Mouse (Mus musculus) ES-E14 (cell line): ENCODE measurements at regions not wholly inside any gene's neighbourhood (a gene's known extent, or its start where the extent isn't known, plus 50 kb on each side); places are given as distances from the start of the nearest gene placed in this dataset.

Source experiments
- DNase-seq: peaks from one replicate; pipeline ENCODE4 v3.0.0-alpha.2; 2013; ENCODE audit warnings: low read depth, low spot score
- H3K27ac ChIP-seq: 2 replicates; pipeline ENCODE4 v1.5.1; 2012; ENCODE audit warnings: low read depth, mild to moderate bottlenecking, low read length, moderate library complexity, mixed read lengths; ENCODE audit not compliant: poor library complexity, insufficient read depth, severe bottlenecking
- H3K36me3 ChIP-seq: 2 replicates; pipeline ENCODE4 v1.6.1; 2012; ENCODE audit warnings: mild to moderate bottlenecking, low read length, moderate library complexity, mixed read lengths; ENCODE audit not compliant: control insufficient read depth, poor library complexity, insufficient read depth, severe bottlenecking
- H3K4me1 ChIP-seq, 2 experiments: fragments of 150-350 bp in 1 of 2; sonication (generic) in 1 of 2; 2 replicates each; pipeline ENCODE4 v1.6.1; 2012; ENCODE audit warnings: low read length in 2 of 2, mild to moderate bottlenecking in 1 of 2, mixed read lengths in 1 of 2; ENCODE audit not compliant: control insufficient read depth in 2 of 2, insufficient read depth in 2 of 2, poor library complexity in 1 of 2
- H3K4me3 ChIP-seq, 2 experiments: fragments of 150-350 bp in 1 of 2; sonication (generic) in 1 of 2; 2 replicates each; pipeline ENCODE4 v1.5.1; 2012; ENCODE audit warnings: low read length in 2 of 2, low read depth in 1 of 2, mild to moderate bottlenecking in 1 of 2, mixed read lengths in 1 of 2; ENCODE audit not compliant: insufficient read depth in 1 of 2, poor library complexity in 1 of 2, severe bottlenecking in 1 of 2
- H3K9ac ChIP-seq: 2 replicates; pipeline ENCODE4 v1.6.1; 2012; ENCODE audit warnings: low read depth, mild to moderate bottlenecking, low read length, mixed read lengths; ENCODE audit not compliant: poor library complexity, insufficient read depth, severe bottlenecking
- H3K9me3 ChIP-seq: fragments of 150-350 bp; sonication (generic); 2 replicates; pipeline ENCODE4 v1.6.1; 2012; ENCODE audit warnings: low read depth, mild to moderate bottlenecking, low read length; ENCODE audit not compliant: control insufficient read depth, insufficient read depth
- CHD2 ChIP-seq: IDR thresholded peaks from 2 replicates; pipeline ENCODE4 v1.6.1; 2014; ENCODE audit warnings: mild to moderate bottlenecking, low read depth, low read length, inconsistent platforms
- HCFC1 ChIP-seq: IDR thresholded peaks from 2 replicates; pipeline ENCODE4 v1.6.1; 2012; ENCODE audit warnings: low read length, inconsistent platforms, borderline replicate concordance; ENCODE audit not compliant: insufficient read depth
- MAFK ChIP-seq: IDR thresholded peaks from 2 replicates; pipeline ENCODE4 v1.6.1; 2014; ENCODE audit warnings: mild to moderate bottlenecking, low read depth, low read length, inconsistent platforms; ENCODE audit not compliant: insufficient read depth
- ZC3H11A ChIP-seq: IDR thresholded peaks from 2 replicates; pipeline ENCODE4 v1.6.1; 2012; ENCODE audit warnings: low read depth, mild to moderate bottlenecking, inconsistent platforms, low read length, borderline replicate concordance
- ZNF384 ChIP-seq: IDR thresholded peaks from 2 replicates; pipeline ENCODE4 v1.6.1; 2012; ENCODE audit warnings: low read depth, low read length, inconsistent platforms
- in situ Hi-C, 2 experiments: fragments of 600-800 bp; cut with MboI; formaldehyde crosslinking; loops; one replicate each; pipeline ENCODE4 v1.15.1; 2025; ENCODE audit warnings: low sequenced_read_pairs in 2 of 2, inconsistent platforms in 1 of 2; ENCODE audit not compliant: unreplicated experiment in 2 of 2

GRCm38 (mm10) chr10:17619617-17620016 lies 103.4 kb upstream of the Cited2 start:
- H3K4me3 ChIP-seq, result no peak overlapping the region
- no peaks in the 10 kb centered on the region for H3K4me1 ChIP-seq
- H3K27ac ChIP-seq, result no peak overlapping the region
- no peak overlapping the region for H3K9ac ChIP-seq
- DNase-seq, result no peak
- TF ChIP-seq ZC3H11A, result no peak
- no peak for TF ChIP-seq HCFC1
- TF ChIP-seq ZNF384, result no peak
- TF ChIP-seq CHD2, result no peak
- TF ChIP-seq MAFK, result no peak
- H3K9me3 ChIP-seq, result no peaks in the 10 kb centered on the region
- in situ Hi-C loops, result no loop called here
- H3K36me3 ChIP-seq, result no peaks in the 10 kb centered on the region

GRCm38 (mm10) chr10:17621703-17622385 lies 101.2 kb upstream of the Cited2 start:
- Histone ChIP-seq H3K9me3 (no peaks in the 10 kb centered on the region), H3K4me1 (no peaks in the 10 kb centered on the region), H3K9ac (no peak overlapping the region), H3K4me3 (no peak overlapping the region), H3K27ac (no peak overlapping the region), H3K36me3 (no peaks in the 10 kb centered on the region)
- in situ Hi-C loops, result no loop called here
- no peak for DNase-seq
- TF ChIP-seq ZC3H11A (no peak), HCFC1 (no peak), ZNF384 (no peak), MAFK (no peak), CHD2 (no peak)

DNA sequence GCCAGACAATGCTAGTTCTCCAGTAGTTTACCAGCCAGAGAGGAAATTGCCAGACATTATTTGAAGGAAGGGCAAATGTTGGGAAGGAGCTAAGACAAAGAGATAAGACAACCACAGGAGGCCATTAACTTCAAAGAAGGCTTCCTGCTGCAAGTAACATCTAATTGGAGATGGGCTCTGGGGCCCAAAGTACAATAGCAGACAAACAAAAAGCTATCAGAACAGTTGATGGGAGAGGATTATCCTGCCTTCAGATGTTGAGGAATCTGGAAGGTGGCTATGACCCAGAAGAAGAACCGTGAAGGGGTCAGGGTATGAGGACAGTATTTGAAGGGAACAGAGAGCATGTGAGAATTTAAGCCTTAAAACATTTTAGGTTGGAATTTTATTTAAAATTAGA lies 100.2 kb upstream of the Cited2 start:
- H3K9me3 ChIP-seq, result no peaks in the 10 kb centered on the region
- H3K4me3 ChIP-seq, result no peak overlapping the region
- in situ Hi-C loops, result no loop called here
- H3K4me1 ChIP-seq, result no peaks in the 10 kb centered on the region
- DNase-seq, result peak; percentile 55
- no peak for TF ChIP-seq CHD2
- TF ChIP-seq MAFK, result no peak
- no peak for TF ChIP-seq ZNF384
- no peak for TF ChIP-seq HCFC1
- TF ChIP-seq ZC3H11A, result no peak
- no peak overlapping the region for H3K27ac ChIP-seq
- H3K36me3 ChIP-seq, result no peaks in the 10 kb centered on the region
- H3K9ac ChIP-seq, result no peak overlapping the region

DNA sequence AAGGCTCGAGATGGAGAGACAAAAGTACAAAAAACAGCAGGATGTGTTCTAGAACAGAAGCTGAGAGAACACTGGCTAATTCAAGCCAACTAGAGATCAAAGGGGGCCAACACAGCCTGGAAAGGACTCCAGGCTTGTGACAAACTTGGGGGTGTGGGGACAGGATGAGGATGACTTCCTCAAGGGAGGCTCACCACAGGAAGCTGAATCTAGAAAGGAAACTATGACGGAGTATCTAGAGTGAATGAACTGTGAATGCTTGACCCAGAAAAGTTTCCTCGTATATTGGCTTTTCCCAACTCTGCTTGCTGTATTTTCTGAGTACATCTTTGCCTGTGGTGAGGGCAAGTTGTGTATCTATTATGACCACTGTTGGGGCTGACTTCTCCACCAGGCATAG lies 93.3 kb upstream of the Cited2 start:
- TF ChIP-seq ZC3H11A, result no peak
- no peak for TF ChIP-seq ZNF384
- no peak for TF ChIP-seq HCFC1
- no peak for TF ChIP-seq CHD2
- no peak overlapping the region for H3K4me3 ChIP-seq
- in situ Hi-C loops, result no loop called here
- DNase-seq, result no peak
- 0 out of 4 replicates have a peak, but pooled peaks cover 3% of the 10 kb centered on the region in 2 experiments for H3K4me1 ChIP-seq
- H3K9ac ChIP-seq, result no peak overlapping the region
- H3K9me3 ChIP-seq, result no peaks in the 10 kb centered on the region
- H3K36me3 ChIP-seq, result no peaks in the 10 kb centered on the region
- H3K27ac ChIP-seq, result no peak overlapping the region
